Mouse (Mus musculus): Measurements from ENCODE around the gene Twnk.

- TF ChIP-seq CTCF (IDR thresholded peaks at IDR 0.05; ENCODE audit: low read depth) (no peak), EP300 (IDR thresholded peaks at IDR 0.05; ENCODE audit: low read depth) (no peak)
These were observed 9.0 kb downstream of the Twnk start, which contains the start of gene Lzts2 for GRCm38 (mm10) chr19:45014335-45014971.

Data from liver, embryonic 14.5 days (tissue).